Mouse (Mus musculus): ENCODE results near the gene Strip2. TPM values are rescaled to one million over a fixed set of nuclear protein-coding genes. Genes with fewer than 3 reads are reported as not detected.

The Strip2 gene
- total and polyA plus RNA-seq, 3 experiments, result 0.42 to 1.4 (median 1.3) TPM

DNA sequence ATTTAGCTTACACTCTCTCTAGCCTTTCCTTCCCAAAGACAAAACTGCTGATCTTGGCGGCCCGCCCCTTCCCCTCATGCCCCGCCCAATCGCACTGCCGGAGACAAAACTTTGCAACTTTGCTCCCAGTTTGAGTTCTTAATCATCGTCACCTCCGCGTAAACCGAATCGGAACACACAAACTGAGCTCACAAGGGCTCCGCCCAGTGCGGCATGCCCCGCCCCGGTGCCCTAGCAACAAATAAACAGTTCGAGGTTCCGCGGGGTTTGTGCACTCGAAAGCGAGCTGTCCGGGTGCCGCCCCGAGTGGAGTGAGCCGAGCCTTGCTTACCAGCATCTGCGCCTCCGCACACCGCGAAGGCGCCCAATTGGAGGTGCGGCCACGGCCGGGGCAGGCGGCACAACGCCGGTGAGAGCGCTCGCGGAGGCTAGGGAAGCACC is 68.3 kb downstream of the Strip2 start:
- no peaks in the 10 kb centered on the region for H3K79me2 ChIP-seq (replicated peaks; ENCODE audit: control insufficient read depth, extremely low read depth, insufficient read depth, poor library complexity, severe bottlenecking)
- H3K9ac ChIP-seq (ENCODE audit: insufficient read depth, low read depth), result peak overlapping the region; percentile 41
- no peak overlapping the region for H3K27ac ChIP-seq (ENCODE audit: insufficient read depth, low read depth)
- in situ Hi-C loops (cut with MboI; ENCODE audit: low pct_ligation_motif_present, low pct_unique_long_range_greater_than_20kb, low sequenced_read_pairs) (no loop called here), dilution Hi-C loops (cut with MboI; ENCODE audit: extremely low pct_ligation_motif_present, extremely low pct_unique_long_range_greater_than_20kb, low sequenced_read_pairs) (no loop called here)
- peaks cover 3% of the 10 kb centered on the region for H3K9me3 ChIP-seq (replicated peaks; ENCODE audit: low read length)
- DNase-seq (ENCODE audit: extremely low read depth), result peak; percentile 91
- peaks cover 3% of the 10 kb centered on the region for H3K27me3 ChIP-seq (replicated peaks)
- no peaks in the 10 kb centered on the region for H3K36me3 ChIP-seq (replicated peaks in 1 of 2; ENCODE audit: control insufficient read depth in 1 of 2, insufficient read depth in 1 of 2, low read length in 1 of 2)
- peak overlapping the region; percentile 54 to 63 (median 61) for H3K4me3 ChIP-seq (replicated peaks in 1 of 3; ENCODE audit: low read depth in 2 of 3, low read length in 2 of 3, poor library complexity in 1 of 3)
- no peak for TF ChIP-seq PAX5 (IDR thresholded peaks at IDR 0.05; ENCODE audit: low read length)
- no peak for TF ChIP-seq USF2 (conservative IDR thresholded peaks at IDR 0.05; ENCODE audit: low read depth, low read length)
- no peak; the same call in 1 of the 2 replicates for TF ChIP-seq POLR2A (IDR thresholded peaks at IDR 0.05; ENCODE audit: low read depth, low read length)
- peak; percentile 65; the same call in 1 of the 2 replicates for TF ChIP-seq SIN3A (IDR thresholded peaks at IDR 0.05; ENCODE audit: low read length)
- no peak for TF ChIP-seq JUND (conservative IDR thresholded peaks at IDR 0.05; ENCODE audit: low read depth, low read length)
- TF ChIP-seq MXI1 (IDR thresholded peaks at IDR 0.05; ENCODE audit: low read depth, low read length), result peak; percentile 78
- no peak for TF ChIP-seq ZC3H11A (IDR thresholded peaks at IDR 0.05; ENCODE audit: low read depth, low read length)
- TF ChIP-seq RAD21 (IDR thresholded peaks at IDR 0.05; ENCODE audit: low read depth, low read length), result no peak
- no peak for TF ChIP-seq GABPA (IDR thresholded peaks at IDR 0.05; ENCODE audit: insufficient replicate concordance, low read depth, low read length)
- no peak for TF ChIP-seq POLR2AphosphoS2 (IDR thresholded peaks at IDR 0.05; ENCODE audit: low read depth, low read length)
- TF ChIP-seq UBTF (IDR thresholded peaks at IDR 0.05; ENCODE audit: low read depth, low read length), result peak; percentile 75; the same call in 1 of the 2 replicates
- no peak for TF ChIP-seq ZKSCAN1 (IDR thresholded peaks at IDR 0.05; ENCODE audit: borderline replicate concordance, low read depth, low read length)
- TF ChIP-seq TCF12 (IDR thresholded peaks at IDR 0.05; ENCODE audit: low read depth, low read length), result no peak
- TF ChIP-seq E2F4 (IDR thresholded peaks at IDR 0.05; ENCODE audit: insufficient replicate concordance, low read depth, low read length), result no peak
- no peak for TF ChIP-seq ZMIZ1 (IDR thresholded peaks at IDR 0.05; ENCODE audit: low read depth, low read length)
- no peak for TF ChIP-seq SMC3 (IDR thresholded peaks at IDR 0.05; ENCODE audit: low read depth, low read length)
- no peak for TF ChIP-seq MYC (IDR thresholded peaks at IDR 0.05; ENCODE audit: low read depth, low read length)
- no peak for TF ChIP-seq RCOR1 (conservative IDR thresholded peaks at IDR 0.05; ENCODE audit: low read depth, low read length)
- TF ChIP-seq NRF1 (IDR thresholded peaks at IDR 0.05; ENCODE audit: low read depth, low read length), result no peak
- TF ChIP-seq EP300 (IDR thresholded peaks at IDR 0.05; ENCODE audit: low read length), result no peak
- no peak for TF ChIP-seq MAZ (IDR thresholded peaks at IDR 0.05; ENCODE audit: low read depth, low read length)
- no peak for TF ChIP-seq MEF2A (IDR thresholded peaks at IDR 0.05; ENCODE audit: borderline replicate concordance, low read depth, low read length)
- TF ChIP-seq BHLHE40 (IDR thresholded peaks at IDR 0.05; ENCODE audit: low read depth, low read length), result no peak
- no peak for TF ChIP-seq ZNF384 (IDR thresholded peaks at IDR 0.05; ENCODE audit: low read depth, low read length)
- 0 out of 2 replicates have a peak, but pooled peaks have one; percentile 28 for TF ChIP-seq IRF4 (IDR thresholded peaks at IDR 0.05; ENCODE audit: low read depth, low read length)
- TF ChIP-seq MAFK (IDR thresholded peaks at IDR 0.05; ENCODE audit: insufficient replicate concordance, low read length), result 0 out of 2 replicates have a peak, but pooled peaks have one; percentile 10
- TF ChIP-seq CTCF (conservative IDR thresholded peaks at IDR 0.05 in 1 of 2, IDR thresholded peaks at IDR 0.05 in 1 of 2; ENCODE audit: low read depth in 2 of 2, low read length in 2 of 2), result no peak
- TF ChIP-seq ELF1 (IDR thresholded peaks at IDR 0.05; ENCODE audit: low read depth, low read length), result no peak
- peaks cover 9 to 11% of the 10 kb centered on the region in 2 experiments for H3K4me1 ChIP-seq (ENCODE audit: control insufficient read depth in 1 of 2, insufficient read depth in 2 of 2)
- H3K4me2 ChIP-seq (ENCODE audit: insufficient read depth, low read depth, poor library complexity, severe bottlenecking), result peak overlapping the region; percentile 63
